Comparison of ENCODE assay signal across 28 mouse cellular contexts in the genomic region with DNA sequence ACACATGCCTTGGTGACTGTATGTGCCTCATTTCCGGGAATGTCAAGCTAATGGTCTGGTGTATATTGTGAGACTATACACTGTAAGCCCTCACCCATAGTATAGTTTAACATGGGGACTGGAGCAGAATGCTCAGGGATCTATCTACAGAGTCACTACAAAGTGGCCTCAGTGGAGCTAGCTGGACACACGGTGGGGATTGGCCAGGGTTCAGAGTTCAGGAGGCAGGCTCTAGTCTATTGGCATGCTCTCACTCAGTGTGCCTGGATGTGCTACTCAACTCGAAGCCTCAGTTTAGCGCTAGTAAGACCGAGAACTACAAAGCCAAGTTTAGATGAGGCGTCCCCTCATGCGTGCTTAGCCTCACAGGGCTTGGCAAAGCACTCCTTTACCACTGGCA. TPM values are rescaled to one million over a fixed set of nuclear protein-coding genes. Genes with fewer than 3 reads are reported as not detected.
DNase-seq lines count a peak whose midpoint lies in the region; ATAC-seq and TF ChIP-seq lines count a peak whose summit lies in the region.
"Had no signal": no experiment of that assay in that cellular context is flagged by ENCODE, and none has a peak within 500 bp of the region (broad histone marks: within the 10 kb centered on the region; RNA-seq: fewer than 3 reads in every experiment).

No protein-coding gene starts in this region.

- H3K4me3 ChIP-seq in heart, embryonic 12.5 days = no peak overlapping the region
- H3K4me3 ChIP-seq in hindbrain, embryonic 15.5 days = no peak overlapping the region
- H3K4me3 ChIP-seq in hindbrain, embryonic 13.5 days = no peak overlapping the region
- no peak overlapping the region for H3K4me3 ChIP-seq in liver, adult 2 months (ENCODE audit: insufficient read depth, low read depth, low read length)
- H3K4me3 ChIP-seq: embryonic facial prominence, embryonic 10.5 days; embryonic facial prominence, embryonic 12.5 days; forebrain, embryonic 13.5 days had no signal

- peaks cover 4% of the 10 kb centered on the region; the same call in 1 of the 2 replicates for H3K4me1 ChIP-seq in heart, embryonic 12.5 days (replicated peaks)
- H3K4me1 ChIP-seq in hindbrain, embryonic 15.5 days (replicated peaks) = 0 out of 2 replicates have a peak, but pooled peaks cover 3% of the 10 kb centered on the region
- peaks cover 3% of the 10 kb centered on the region; the same call in 1 of the 2 replicates for H3K4me1 ChIP-seq in hindbrain, embryonic 13.5 days (replicated peaks)
- H3K4me1 ChIP-seq in liver, adult 2 months (ENCODE audit: control insufficient read depth, insufficient read depth, low read length) = peaks cover 20% of the 10 kb centered on the region

- no peak overlapping the region for H3K4me2 ChIP-seq in heart, embryonic 12.5 days
- no peak overlapping the region for H3K4me2 ChIP-seq in hindbrain, embryonic 15.5 days
- no peak overlapping the region for H3K4me2 ChIP-seq in hindbrain, embryonic 13.5 days
- H3K4me2 ChIP-seq: embryonic facial prominence, embryonic 12.5 days; forebrain, embryonic 13.5 days had no signal

- no peak overlapping the region for H3K9ac ChIP-seq in heart, embryonic 12.5 days
- no peak overlapping the region for H3K9ac ChIP-seq in hindbrain, embryonic 15.5 days
- H3K9ac ChIP-seq in hindbrain, embryonic 13.5 days = no peak overlapping the region
- H3K9ac ChIP-seq in liver, adult 2 months (ENCODE audit: low read depth, low read length) = no peak overlapping the region
- H3K9ac ChIP-seq: embryonic facial prominence, embryonic 12.5 days; forebrain, embryonic 13.5 days had no signal

- H3K27me3 ChIP-seq in heart, embryonic 12.5 days (replicated peaks) = no peaks in the 10 kb centered on the region
- no peaks in the 10 kb centered on the region for H3K27me3 ChIP-seq in hindbrain, embryonic 15.5 days
- no peaks in the 10 kb centered on the region for H3K27me3 ChIP-seq in hindbrain, embryonic 13.5 days
- H3K27me3 ChIP-seq in liver, adult 2 months (ENCODE audit: control insufficient read depth, insufficient read depth, low read length) = no peaks in the 10 kb centered on the region
- H3K27me3 ChIP-seq: CH12.LX; embryonic facial prominence, embryonic 12.5 days; forebrain, embryonic 13.5 days; Patski had no signal

- WGBS in heart, embryonic 12.5 days = 89% methylated on average over 7 of the region's 7 CpGs
- WGBS in hindbrain, embryonic 15.5 days = 92% methylated on average over 7 of the region's 7 CpGs
- WGBS in hindbrain, embryonic 13.5 days = 92% methylated on average over 7 of the region's 7 CpGs
- 30% methylated on average over 7 of the region's 7 CpGs for WGBS in liver, adult 2 months

- H3K9me3 ChIP-seq in heart, embryonic 12.5 days (replicated peaks) = no peaks in the 10 kb centered on the region
- no peaks in the 10 kb centered on the region for H3K9me3 ChIP-seq in hindbrain, embryonic 15.5 days
- H3K9me3 ChIP-seq in hindbrain, embryonic 13.5 days = no peaks in the 10 kb centered on the region
- H3K9me3 ChIP-seq: embryonic facial prominence, embryonic 10.5 days; embryonic facial prominence, embryonic 12.5 days; forebrain, embryonic 13.5 days; G1E had no signal

- DNase-seq in heart, adult 11 months = peak; percentile 78
- peak; percentile 45 to 47 for DNase-seq in kidney, postnatal 36 days
- DNase-seq in kidney, adult 9 months = no peak
- DNase-seq in liver, adult 2 months (ENCODE audit: extremely low read depth, low read depth, low spot score) = peak; percentile 86
- no peak for DNase-seq in liver
- DNase-seq: adrenal gland, adult 8-10 months; adrenal gland, postnatal 14 days; adrenal gland, postnatal 36 days; B cell, adult 2 months; cerebellum, adult 11-12 months; cerebellum, adult 2 months; cerebellum, adult 9-10 months; cerebellum, postnatal 10 days; cerebellum, postnatal 25 days had no signal

- no peak for TF ChIP-seq CTCF in liver, adult 2 months (IDR thresholded peaks at IDR 0.05; ENCODE audit: low read depth, low read length)

- no peak for TF ChIP-seq POLR2A in liver, adult 2 months (IDR thresholded peaks at IDR 0.05; ENCODE audit: extremely low read depth, insufficient read depth, low read length)

- H3K27ac ChIP-seq in heart, embryonic 12.5 days (ENCODE audit: poor library complexity, severe bottlenecking) = no peak overlapping the region
- no peak overlapping the region for H3K27ac ChIP-seq in hindbrain, embryonic 15.5 days (replicated peaks)
- H3K27ac ChIP-seq in hindbrain, embryonic 13.5 days = no peak overlapping the region
- H3K27ac ChIP-seq in liver, adult 2 months (replicated peaks; ENCODE audit: insufficient read depth, low read depth, low read length) = peak overlapping the region; percentile 13
- H3K27ac ChIP-seq: embryonic facial prominence, embryonic 10.5 days; forebrain, embryonic 13.5 days had no signal

- no peak for ATAC-seq in heart, embryonic 12.5 days (ENCODE audit: insufficient number of reproducible peaks, low FRiP score)
- ATAC-seq in hindbrain, embryonic 15.5 days (ENCODE audit: low FRiP score, low read depth) = peak; percentile 46; the same call in 1 of the 2 replicates
- ATAC-seq in hindbrain, embryonic 13.5 days (ENCODE audit: low FRiP score) = no peak
- ATAC-seq: activated CD4-positive, CD25-positive, alpha-beta regulatory T cell, adult 4 months; CD4-positive, CD25-positive, alpha-beta regulatory T cell, adult 4 months; forebrain, embryonic 13.5 days; Patski had no signal

- peaks cover 54% of the 10 kb centered on the region for H3K36me3 ChIP-seq in heart, embryonic 12.5 days
- H3K36me3 ChIP-seq in hindbrain, embryonic 15.5 days = peaks cover 41% of the 10 kb centered on the region
- peaks cover 57% of the 10 kb centered on the region for H3K36me3 ChIP-seq in hindbrain, embryonic 13.5 days
- peaks cover 39% of the 10 kb centered on the region for H3K36me3 ChIP-seq in liver, adult 2 months (ENCODE audit: control insufficient read depth, insufficient read depth, low read length)

- H3K79me2 ChIP-seq in liver, adult 2 months (ENCODE audit: control insufficient read depth, insufficient read depth, low read length) = peaks cover 7% of the 10 kb centered on the region; the same call in 1 of the 2 replicates

RNA-seq across cellular contexts. Expression of a gene that starts 49.6 kb away (rescaled TPM):
- polyA plus RNA-seq in heart, embryonic 12.5 days (2016; fragmentation: Nextera tagmentation; extraction: Ambion mirVana) = not detected in 2 replicates
- not detected in 2 replicates for polyA plus RNA-seq in hindbrain, embryonic 15.5 days (2015; fragmentation: Nextera tagmentation; extraction: Ambion mirVana)
- polyA plus RNA-seq in hindbrain, embryonic 13.5 days (2015; fragmentation: Nextera tagmentation; extraction: Ambion mirVana) = not detected in 2 replicates
- total RNA-seq in liver, adult 2 months (2014; rRNA removed) = not detected in 2 replicates
- polyA plus RNA-seq in liver, adult 2 months (2012; rRNA removed) = not detected in 2 replicates
- total RNA-seq: adrenal gland, adult 18-20 months; adrenal gland, adult 8-10 months; adrenal gland, postnatal 14 days; adrenal gland, postnatal 36 days; CH12.LX; G1E had no signal
- polyA plus RNA-seq: activated CD4-positive, CD25-positive, alpha-beta regulatory T cell, adult 4 months; cerebellum, adult 2 months; cortical plate, adult 2 months; embryonic facial prominence, embryonic 10.5 days; forebrain, embryonic 11.5 days; forebrain, embryonic 13.5 days; G1E; Patski had no signal

Comparison
In these comparisons a context has a peak if more than half of its experiments do, and no peak if none do; other contexts are left out.
1. DNase-seq: peak in heart, adult 11 months (single experiment), kidney, postnatal 36 days (2 of 2) and liver, adult 2 months (single experiment); none in kidney, adult 9 months (single experiment) and liver (single experiment).